Mouse (Mus musculus) ES-Bruce4 (cell line): ENCODE results near the gene Asic2. TPM values are rescaled to one million over a fixed set of nuclear protein-coding genes. Genes with fewer than 3 reads are reported as not detected.

Experiments used
- H3K27ac ChIP-seq: 2 replicates; pipeline ENCODE4 v1.5.1; 2012; ENCODE audit warnings: low read length, inconsistent platforms; ENCODE audit not compliant: insufficient read depth
- H3K27me3 ChIP-seq: 2 replicates; pipeline ENCODE4 v1.6.1; 2012; ENCODE audit warnings: mild to moderate bottlenecking, low read length, inconsistent platforms; ENCODE audit not compliant: control insufficient read depth, poor library complexity, insufficient read depth, severe bottlenecking
- H3K36me3 ChIP-seq: 2 replicates; pipeline ENCODE4 v1.6.1; 2012; ENCODE audit warnings: inconsistent platforms, mild to moderate bottlenecking, low read length, moderate library complexity; ENCODE audit not compliant: control insufficient read depth, poor library complexity, insufficient read depth, severe bottlenecking
- H3K4me1 ChIP-seq: one replicate; pipeline ENCODE4 v1.8.1; 2011; ENCODE audit warnings: low read length; ENCODE audit not compliant: control insufficient read depth, insufficient read depth
- H3K4me3 ChIP-seq: 2 replicates; pipeline ENCODE4 v1.5.1; 2011; ENCODE audit warnings: low read depth, mild to moderate bottlenecking, low read length
- H3K9ac ChIP-seq: 2 replicates; pipeline ENCODE4 v1.6.1; 2012; ENCODE audit warnings: low read depth, mild to moderate bottlenecking, inconsistent platforms; ENCODE audit not compliant: poor library complexity, severe bottlenecking
- H3K9me3 ChIP-seq: replicated peaks from 2 replicates; pipeline ENCODE4 v1.6.1; 2012; ENCODE audit warnings: mild to moderate bottlenecking, low read length, inconsistent platforms; ENCODE audit not compliant: control insufficient read depth, poor library complexity, insufficient read depth, severe bottlenecking
- CTCF ChIP-seq: IDR thresholded peaks from one replicate; pipeline ENCODE4 v1.8.1; 2011; ENCODE audit warnings: low read depth, low read length
- EP300 ChIP-seq: IDR thresholded peaks from 2 replicates; pipeline ENCODE4 v1.6.1; 2011; ENCODE audit warnings: low read depth, low read length; ENCODE audit not compliant: insufficient read depth
- POLR2A ChIP-seq: IDR thresholded peaks from one replicate; pipeline ENCODE4 v1.8.1; 2011; ENCODE audit warnings: low read length; ENCODE audit not compliant: insufficient read depth
- polyA plus RNA-seq: library from polyadenylated mRNA; stranded (reverse); fragments of >200 nt; gene quantifications from 2 replicates; pipeline ENCODE4 v1.2.4, GENCODE M21; 2011; ENCODE audit warnings: low read depth; ENCODE audit not compliant: missing spikeins, insufficient read depth, insufficient read length

Gene Asic2
- polyA plus RNA-seq, 1 experiment, result not detected

- TF ChIP-seq EP300, result no peak
- no peak for TF ChIP-seq CTCF
- TF ChIP-seq POLR2A, result no peak
- H3K4me3 ChIP-seq, result no peak overlapping the region
- no peaks in the 10 kb centered on the region for H3K9me3 ChIP-seq
- no peak overlapping the region for H3K9ac ChIP-seq
- H3K36me3 ChIP-seq, result no peaks in the 10 kb centered on the region
- no peaks in the 10 kb centered on the region for H3K27me3 ChIP-seq
- no peak overlapping the region for H3K27ac ChIP-seq
- no peaks in the 10 kb centered on the region for H3K4me1 ChIP-seq
Observed at GRCm38 (mm10) chr11:81496446-81496845, 471.8 kb downstream of the Asic2 start.

- Histone ChIP-seq H3K4me3 (no peak overlapping the region), H3K27me3 (no peaks in the 10 kb centered on the region), H3K9ac (no peak overlapping the region), H3K27ac (no peak overlapping the region), H3K9me3 (no peaks in the 10 kb centered on the region), H3K36me3 (no peaks in the 10 kb centered on the region), H3K4me1 (no peaks in the 10 kb centered on the region)
- TF ChIP-seq EP300, result no peak
- no peak for TF ChIP-seq CTCF
- TF ChIP-seq POLR2A, result no peak
Observed at GRCm38 (mm10) chr11:81492351-81492750, 475.9 kb downstream of the Asic2 start.

- H3K4me3 ChIP-seq, result no peak overlapping the region
- no peaks in the 10 kb centered on the region for H3K27me3 ChIP-seq
- H3K36me3 ChIP-seq, result no peaks in the 10 kb centered on the region
- H3K4me1 ChIP-seq, result no peaks in the 10 kb centered on the region
- no peak for TF ChIP-seq POLR2A
- no peak for TF ChIP-seq EP300
- no peak for TF ChIP-seq CTCF
- H3K9ac ChIP-seq, result no peak overlapping the region
- no peak overlapping the region for H3K27ac ChIP-seq
- H3K9me3 ChIP-seq, result no peaks in the 10 kb centered on the region
Observed at GRCm38 (mm10) chr11:81489144-81489735, 479.0 kb downstream of the Asic2 start.

GRCm38 (mm10) chr11:81488681-81489080, 479.6 kb downstream of the Asic2 start:
- H3K27ac ChIP-seq, result no peak overlapping the region
- H3K4me1 ChIP-seq, result no peaks in the 10 kb centered on the region
- H3K27me3 ChIP-seq, result no peaks in the 10 kb centered on the region
- no peaks in the 10 kb centered on the region for H3K9me3 ChIP-seq
- TF ChIP-seq EP300 (no peak), CTCF (no peak), POLR2A (no peak)
- no peak overlapping the region for H3K9ac ChIP-seq
- H3K36me3 ChIP-seq, result no peaks in the 10 kb centered on the region
- H3K4me3 ChIP-seq, result no peak overlapping the region

- Histone ChIP-seq H3K9ac (no peak overlapping the region), H3K9me3 (no peaks in the 10 kb centered on the region), H3K4me3 (no peak overlapping the region), H3K36me3 (no peaks in the 10 kb centered on the region), H3K27me3 (no peaks in the 10 kb centered on the region), H3K27ac (no peak overlapping the region), H3K4me1 (no peaks in the 10 kb centered on the region)
- TF ChIP-seq CTCF (no peak), POLR2A (no peak), EP300 (no peak)
Observed at GRCm38 (mm10) chr11:81486265-81486940, 481.9 kb downstream of the Asic2 start.

- TF ChIP-seq CTCF (no peak), POLR2A (no peak), EP300 (no peak)
- H3K36me3 ChIP-seq, result no peaks in the 10 kb centered on the region
- no peak overlapping the region for H3K27ac ChIP-seq
Observed at GRCm38 (mm10) chr11:81481198-81481597, 487.1 kb downstream of the Asic2 start.

More at GRCm38 (mm10) chr11:81481198-81481597, 487.1 kb downstream of the Asic2 start:
- Histone ChIP-seq H3K27me3 (no peaks in the 10 kb centered on the region; the same call in 1 of the 2 replicates), H3K9ac (no peak overlapping the region), H3K4me3 (no peak overlapping the region), H3K4me1 (no peaks in the 10 kb centered on the region), H3K9me3 (no peaks in the 10 kb centered on the region)
